Mouse (Mus musculus) liver, adult 2 months (tissue): ENCODE data around the gene Chst3. TPM values are rescaled to one million over a fixed set of nuclear protein-coding genes. Genes with fewer than 3 reads are reported as not detected.
"Not testable (repeated sequence)": the region's sequence is repeated elsewhere in the genome, so short reads cannot be mapped to it uniquely, and the experiment has no call there.

ENCODE experiments used
- DNase-seq: peaks from one replicate; pipeline ENCODE4 v3.0.0-alpha.2; 2011; ENCODE audit warnings: low read depth, low spot score; ENCODE audit errors: extremely low read depth
- H3K27ac ChIP-seq: fragments of 200-500 bp; replicated peaks from 2 replicates; pipeline ENCODE4 v1.5.1; 2012; ENCODE audit warnings: low read depth, mild to moderate bottlenecking, control low read depth, inconsistent platforms, low read length; ENCODE audit not compliant: insufficient read depth
- H3K27me3 ChIP-seq: fragments of 200-500 bp; 2 replicates; pipeline ENCODE4 v1.6.1; 2012; ENCODE audit warnings: mild to moderate bottlenecking, moderate library complexity, low read length, inconsistent platforms; ENCODE audit not compliant: control insufficient read depth, insufficient read depth
- H3K36me3 ChIP-seq: fragments of 200-500 bp; 2 replicates; pipeline ENCODE4 v1.6.1; 2012; ENCODE audit warnings: low read length, inconsistent platforms; ENCODE audit not compliant: control insufficient read depth, insufficient read depth
- H3K4me1 ChIP-seq: fragments of 200-500 bp; 2 replicates; pipeline ENCODE4 v1.6.1; 2011; ENCODE audit warnings: low read length; ENCODE audit not compliant: control insufficient read depth, insufficient read depth
- H3K4me3 ChIP-seq: fragments of 200-500 bp; 2 replicates; pipeline ENCODE4 v1.5.1; 2011; ENCODE audit warnings: low read depth, mild to moderate bottlenecking, control low read depth, low read length, moderate library complexity; ENCODE audit not compliant: insufficient read depth
- H3K79me2 ChIP-seq: fragments of 200-500 bp; 2 replicates; pipeline ENCODE4 v1.6.1; 2012; ENCODE audit warnings: inconsistent platforms, mild to moderate bottlenecking, low read length, moderate library complexity; ENCODE audit not compliant: control insufficient read depth, insufficient read depth
- H3K9ac ChIP-seq: fragments of 200-500 bp; 2 replicates; pipeline ENCODE4 v1.6.1; 2012; ENCODE audit warnings: low read depth, mild to moderate bottlenecking, control low read depth, inconsistent platforms, low read length
- CTCF ChIP-seq: fragments of 200-500 bp; IDR thresholded peaks from 2 replicates; pipeline ENCODE4 v1.5.1; 2011; ENCODE audit warnings: low read depth, low read length, control low read depth
- POLR2A ChIP-seq: fragments of 200-500 bp; IDR thresholded peaks from 2 replicates; pipeline ENCODE4 v1.6.1; 2011; ENCODE audit warnings: low read length, control low read depth; ENCODE audit not compliant: insufficient read depth; ENCODE audit errors: extremely low read depth
- WGBS: fragments of 180-500 bp; shearing (Covaris S2); methylation state at CpG from one replicate; pipeline ENCODE4 v1.1.7; 2018; 5-methylcytosine and 5-hydroxymethylcytosine counted together
- polyA plus RNA-seq: library from polyadenylated mRNA; depleted of rRNA; stranded (reverse); fragments of >200 nt; gene quantifications from 2 replicates; pipeline ENCODE4 v1.2.3, GENCODE M21; 2012
- total RNA-seq: library from RNA; depleted of rRNA; stranded (reverse); fragments of >200 nt; gene quantifications from 2 replicates; pipeline ENCODE4 v1.2.3, GENCODE M21; 2014

Gene Chst3
- total and polyA plus RNA-seq, 2 experiments = 0.09 to 0.43 TPM

DNA sequence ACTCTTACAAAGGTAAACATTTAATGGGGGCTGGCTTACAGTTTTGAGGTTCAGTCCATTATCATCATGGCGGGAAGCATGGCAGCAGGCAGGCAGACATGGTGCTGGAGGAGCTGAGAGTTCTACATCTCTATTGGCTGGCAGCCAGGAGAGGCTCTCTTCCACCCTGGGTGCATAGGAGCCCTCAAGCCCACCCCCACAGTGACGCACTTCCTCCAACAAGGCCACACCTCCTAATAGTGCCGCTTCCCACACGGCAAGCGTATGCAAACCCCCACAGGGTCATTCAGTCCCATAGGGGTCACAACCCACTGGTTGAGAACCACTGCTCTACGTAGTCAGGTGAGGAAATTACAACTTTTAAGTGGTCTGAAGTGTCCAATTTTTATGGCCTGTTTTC is 21.4 kb upstream of the Chst3 start:
- Histone ChIP-seq H3K79me2 (no peaks in the 10 kb centered on the region), H3K27ac (no peak overlapping the region), H3K4me1 (no peaks in the 10 kb centered on the region), H3K27me3 (no peaks in the 10 kb centered on the region), H3K9ac (no peak overlapping the region), H3K36me3 (no peaks in the 10 kb centered on the region), H3K4me3 (no peak overlapping the region)
- TF ChIP-seq POLR2A = no peak
- no peak for TF ChIP-seq CTCF
- 91% methylated on average over 6 of the region's 6 CpGs for WGBS
- no peak for DNase-seq

DNA sequence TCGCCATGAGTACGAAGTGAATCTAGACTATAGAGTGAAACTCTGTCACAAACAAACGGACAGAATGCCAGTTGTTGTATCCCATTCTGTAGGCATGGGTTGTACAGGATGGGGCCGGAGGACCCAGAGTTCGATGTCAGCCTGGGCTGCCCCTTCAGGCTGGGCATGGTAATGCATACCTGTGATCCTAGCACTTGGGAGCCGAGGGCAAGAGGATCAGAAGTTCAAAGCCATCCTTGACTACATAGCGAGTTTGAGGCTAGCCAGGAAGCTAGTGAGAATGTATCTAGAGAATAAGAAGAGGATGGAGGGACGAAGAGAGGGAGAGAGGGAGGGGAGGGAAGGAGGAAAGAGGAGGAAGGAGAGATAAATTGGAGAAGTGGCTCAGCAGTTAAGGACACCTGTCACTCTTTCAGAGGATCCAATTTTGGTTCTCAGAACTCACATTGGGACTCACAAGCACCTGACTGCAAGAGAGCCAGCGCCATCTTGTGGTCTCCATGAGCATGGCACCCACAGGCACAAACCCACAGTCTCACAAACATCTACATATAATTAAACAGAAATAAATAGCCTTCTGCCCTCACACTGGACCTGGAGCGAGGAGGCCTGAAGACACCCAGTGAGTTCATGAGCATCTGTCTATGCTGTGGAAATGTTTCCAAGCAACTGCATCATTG is 18.6 kb upstream of the Chst3 start:
- Histone ChIP-seq H3K27ac (no peak overlapping the region), H3K9ac (no peak overlapping the region), H3K4me1 (no peaks in the 10 kb centered on the region), H3K27me3 (no peaks in the 10 kb centered on the region), H3K79me2 (no peaks in the 10 kb centered on the region), H3K4me3 (no peak overlapping the region), H3K36me3 (no peaks in the 10 kb centered on the region)
- 65% methylated on average over 10 of the region's 10 CpGs for WGBS
- TF ChIP-seq POLR2A (no peak), CTCF (peak; percentile 72)
- DNase-seq = no peak

DNA sequence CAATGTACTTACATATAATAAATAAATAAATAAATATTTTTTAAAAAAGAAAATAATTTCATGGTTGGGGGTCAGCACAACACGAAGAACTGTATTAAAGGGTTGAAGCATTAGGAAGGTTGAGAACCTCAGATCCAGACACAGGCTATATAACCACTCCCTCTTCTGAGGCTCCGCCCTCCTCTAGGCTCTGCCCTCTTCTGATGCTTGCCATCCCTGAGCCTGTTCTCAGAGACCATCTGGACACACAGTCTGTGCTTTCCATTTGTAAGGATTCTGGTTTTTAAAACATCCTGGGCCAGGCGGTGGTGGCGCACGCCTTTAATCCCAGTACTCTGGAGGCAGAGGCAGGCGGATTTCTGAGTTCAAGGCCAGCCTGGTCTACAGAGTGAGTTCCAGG is 16.8 kb upstream of the Chst3 start:
- not testable (repeated sequence) for H3K27me3 ChIP-seq, DNase-seq, H3K79me2 ChIP-seq, H3K36me3 ChIP-seq, H3K9ac ChIP-seq, H3K27ac ChIP-seq, H3K4me3 ChIP-seq, H3K4me1 ChIP-seq
- 91% methylated on average over 6 of the region's 6 CpGs for WGBS

DNA sequence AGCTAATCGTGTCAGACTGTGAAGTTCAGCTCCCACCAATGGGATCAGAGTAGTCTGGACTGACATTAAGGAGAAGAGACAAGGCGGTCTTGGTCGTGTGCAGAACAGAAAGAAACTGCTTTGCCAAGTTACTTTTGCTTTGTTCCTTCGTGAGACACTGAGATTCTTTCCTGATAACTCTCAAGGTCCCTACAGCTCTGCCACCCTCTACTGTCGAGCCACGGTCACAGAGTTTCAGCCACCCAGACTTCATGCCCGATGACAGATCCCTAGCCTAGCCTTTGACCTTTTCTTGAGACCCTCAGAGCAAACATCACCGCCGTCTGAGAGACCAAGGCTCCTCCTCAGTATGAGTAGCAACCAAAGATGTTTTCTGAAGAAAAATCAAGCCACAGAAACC is 14.9 kb upstream of the Chst3 start:
- Histone ChIP-seq H3K27me3 (no peaks in the 10 kb centered on the region), H3K27ac (no peak overlapping the region), H3K4me3 (no peak overlapping the region), H3K79me2 (no peaks in the 10 kb centered on the region), H3K36me3 (no peaks in the 10 kb centered on the region), H3K4me1 (no peaks in the 10 kb centered on the region), H3K9ac (no peak overlapping the region)
- TF ChIP-seq POLR2A = no peak
- 72% methylated on average over 9 of the region's 9 CpGs for WGBS
- no peak for DNase-seq

DNA sequence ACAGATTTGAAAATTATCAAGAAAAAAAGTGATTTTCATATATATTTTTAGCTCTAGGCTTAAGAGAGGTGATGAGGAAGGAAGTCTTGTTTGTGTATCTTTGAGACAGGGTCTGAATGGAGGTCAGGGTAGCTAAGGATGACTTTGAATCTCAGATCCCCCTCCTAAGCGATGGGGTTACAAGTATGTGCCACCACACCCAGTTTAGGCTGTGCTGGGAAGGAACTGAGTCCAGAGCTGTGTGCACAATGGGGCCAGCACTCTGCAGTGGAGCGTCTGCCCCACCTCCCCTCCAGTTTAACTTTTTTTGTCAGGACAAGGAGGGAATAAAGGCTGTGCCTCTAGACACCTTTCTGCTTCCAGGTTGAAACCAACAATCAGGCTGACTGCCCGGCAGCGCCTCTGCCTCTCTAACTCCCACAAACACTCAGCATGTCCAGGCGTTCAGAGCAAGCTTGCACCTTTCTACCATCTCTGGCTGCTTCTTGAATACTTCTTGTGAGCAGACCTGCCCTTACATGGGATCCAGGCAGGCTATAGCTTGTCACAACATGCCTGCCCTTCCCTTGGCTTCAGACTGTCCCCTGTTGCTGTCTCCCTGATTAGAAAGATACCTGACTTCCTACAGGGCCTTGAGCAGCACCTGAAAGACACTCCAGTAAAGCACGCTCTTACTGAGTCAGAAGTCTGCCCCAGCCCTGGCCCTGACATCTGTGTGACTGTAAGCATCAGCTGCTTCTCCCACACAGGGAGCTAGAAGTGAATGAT is 11.4 kb upstream of the Chst3 start:
- 78% methylated on average over 6 of the region's 6 CpGs for WGBS
- Histone ChIP-seq H3K9ac (no peak overlapping the region), H3K27ac (no peak overlapping the region), H3K27me3 (no peaks in the 10 kb centered on the region), H3K4me1 (no peaks in the 10 kb centered on the region), H3K79me2 (no peaks in the 10 kb centered on the region), H3K4me3 (no peak overlapping the region), H3K36me3 (no peaks in the 10 kb centered on the region)
- no peak for TF ChIP-seq POLR2A
- no peak for TF ChIP-seq CTCF
- no peak for DNase-seq

DNA sequence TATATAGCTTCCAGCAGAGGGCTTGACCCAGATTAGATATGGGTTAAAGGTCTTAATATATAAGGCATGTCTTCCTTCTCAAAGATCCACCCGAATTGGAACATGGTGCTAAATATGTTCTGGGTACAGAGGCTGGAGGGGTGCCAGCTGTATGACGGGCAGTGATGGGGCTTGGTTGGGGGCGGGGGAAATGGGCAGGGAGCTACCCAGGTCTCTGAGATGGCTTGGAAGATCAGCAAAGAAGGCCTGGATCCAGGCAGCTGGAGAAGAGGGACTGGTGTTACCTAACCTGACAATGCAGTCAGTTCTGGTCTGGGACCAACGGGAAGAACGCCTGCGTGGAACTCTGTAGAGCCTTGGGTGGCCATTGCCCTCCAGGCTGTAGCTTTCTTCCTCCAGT is 10.1 kb upstream of the Chst3 start:
- WGBS = 85% methylated on average over 6 of the region's 6 CpGs
- DNase-seq = no peak
- TF ChIP-seq POLR2A (no peak), CTCF (no peak)
- Histone ChIP-seq H3K27ac (no peak overlapping the region), H3K79me2 (no peaks in the 10 kb centered on the region), H3K36me3 (no peaks in the 10 kb centered on the region), H3K4me3 (no peak overlapping the region), H3K4me1 (no peaks in the 10 kb centered on the region), H3K9ac (no peak overlapping the region), H3K27me3 (no peaks in the 10 kb centered on the region)
